Mouse (Mus musculus) midbrain, embryonic 14.5 days (tissue): ENCODE data around the gene Abcc4. TPM values are rescaled to one million over a fixed set of nuclear protein-coding genes. Genes with fewer than 3 reads are reported as not detected.

ENCODE experiments used
- ATAC-seq: fragments of 200-750 bp; cut with Nextera tagmentation; 2 replicates; pipeline ENCODE4 v1.8.0; 2017; ENCODE audit warnings: moderate number of reproducible peaks, moderate library complexity; ENCODE audit not compliant: low FRiP score, low TSS enrichment
- DNase-seq: peaks from one replicate; pipeline ENCODE4 v3.0.0-alpha.2; 2015
- H3K27ac ChIP-seq: fragments of 300-500 bp; sonication (generic); replicated peaks from 2 replicates; pipeline ENCODE4 v1.5.1; 2014; ENCODE audit warnings: mild to moderate bottlenecking, low read depth, low read length, moderate library complexity
- H3K27me3 ChIP-seq: fragments of 300-500 bp; sonication (generic); 2 replicates; pipeline ENCODE4 v1.6.1; 2014; ENCODE audit warnings: low read length, control low read depth, mixed read lengths; ENCODE audit not compliant: control insufficient read depth, insufficient read depth
- H3K36me3 ChIP-seq: fragments of 300-500 bp; sonication (generic); 2 replicates; pipeline ENCODE4 v1.6.1; 2014; ENCODE audit warnings: low read length, control low read depth; ENCODE audit not compliant: control insufficient read depth, insufficient read depth
- H3K4me1 ChIP-seq: fragments of 300-500 bp; sonication (generic); 2 replicates; pipeline ENCODE4 v1.6.1; 2014; ENCODE audit warnings: mild to moderate bottlenecking, antibody characterized with exemption, low read length, control low read depth; ENCODE audit not compliant: control insufficient read depth, insufficient read depth
- H3K4me2 ChIP-seq: fragments of 300-500 bp; sonication (generic); 2 replicates; pipeline ENCODE4 v1.6.1; 2014; ENCODE audit warnings: mild to moderate bottlenecking, low read length, moderate library complexity
- H3K4me3 ChIP-seq: fragments of 300-500 bp; sonication (generic); replicated peaks from 2 replicates; pipeline ENCODE4 v1.5.1; 2014; ENCODE audit warnings: low read depth, low read length
- H3K9ac ChIP-seq: fragments of 300-500 bp; sonication (generic); replicated peaks from 2 replicates; pipeline ENCODE4 v1.6.1; 2014; ENCODE audit warnings: mild to moderate bottlenecking, low read length, moderate library complexity
- H3K9me3 ChIP-seq: fragments of 300-500 bp; sonication (generic); 2 replicates; pipeline ENCODE4 v1.6.1; 2016; ENCODE audit warnings: low read length, control low read depth, mixed read lengths; ENCODE audit not compliant: control insufficient read depth
- WGBS: fragments of 180-500 bp; shearing (Covaris S2); extraction: QIAGEN DNeasy Blood & Tissue Kit; methylation state at CpG from one replicate; pipeline ENCODE4 v1.1.7; 2014; 5-methylcytosine and 5-hydroxymethylcytosine counted together
- polyA plus RNA-seq: library from polyadenylated mRNA; unstranded; fragments of >200 nt; fragmentation: Nextera tagmentation; extraction: Ambion mirVana; gene quantifications from 2 replicates; pipeline ENCODE4 v1.2.1, GENCODE M21; 2014

The Abcc4 gene
- polyA plus RNA-seq, 1 experiment from 2014 or later = 2.1 TPM

GRCm38 (mm10) chr14:118735114-118735513 is 29.1 kb upstream of the Abcc4 start:
- DNase-seq (peak; percentile 78), ATAC-seq (peak; percentile 72)
- Histone ChIP-seq H3K4me3 (no peak overlapping the region), H3K9me3 (peaks cover 2% of the 10 kb centered on the region; the same call in 1 of the 2 replicates), H3K27ac (no peak overlapping the region; the same call in 1 of the 2 replicates), H3K27me3 (no peaks in the 10 kb centered on the region), H3K9ac (no peak overlapping the region), H3K4me2 (no peak overlapping the region), H3K36me3 (no peaks in the 10 kb centered on the region), H3K4me1 (peaks cover 7% of the 10 kb centered on the region)
- WGBS = 8% methylated on average over 2 of the region's 2 CpGs

GRCm38 (mm10) chr14:118733146-118733545 is 27.1 kb upstream of the Abcc4 start:
- no peak overlapping the region for H3K4me2 ChIP-seq
- no peak for ATAC-seq
- H3K27me3 ChIP-seq = no peaks in the 10 kb centered on the region
- H3K36me3 ChIP-seq = no peaks in the 10 kb centered on the region
- no peak for DNase-seq
- WGBS = 90% methylated on average over 5 of the region's 5 CpGs
- H3K4me3 ChIP-seq = no peak overlapping the region
- H3K9me3 ChIP-seq = no peaks in the 10 kb centered on the region
- H3K4me1 ChIP-seq = peaks cover 7% of the 10 kb centered on the region
- H3K27ac ChIP-seq = no peak overlapping the region
- no peak overlapping the region for H3K9ac ChIP-seq

GRCm38 (mm10) chr14:118730631-118731030 is 24.6 kb upstream of the Abcc4 start:
- Histone ChIP-seq H3K4me3 (no peak overlapping the region), H3K4me1 (peaks cover 7% of the 10 kb centered on the region), H3K27ac (no peak overlapping the region), H3K9me3 (no peaks in the 10 kb centered on the region), H3K4me2 (no peak overlapping the region), H3K36me3 (no peaks in the 10 kb centered on the region), H3K9ac (no peak overlapping the region), H3K27me3 (no peaks in the 10 kb centered on the region)
- DNase-seq = no peak
- 92% methylated on average over 5 of the region's 5 CpGs for WGBS
- ATAC-seq = no peak

- no peaks in the 10 kb centered on the region for H3K36me3 ChIP-seq
- H3K9me3 ChIP-seq = no peaks in the 10 kb centered on the region
- H3K4me3 ChIP-seq = no peak overlapping the region
- H3K27ac ChIP-seq = no peak overlapping the region
- H3K27me3 ChIP-seq = no peaks in the 10 kb centered on the region
- no peak overlapping the region for H3K9ac ChIP-seq
- DNase-seq (no peak), ATAC-seq (no peak)
- H3K4me2 ChIP-seq = no peak overlapping the region
- no peaks in the 10 kb centered on the region for H3K4me1 ChIP-seq
- 92% methylated on average over 5 of the region's 5 CpGs for WGBS
These were observed 19.4 kb upstream of the Abcc4 start for GRCm38 (mm10) chr14:118725467-118725866.

GRCm38 (mm10) chr14:118723920-118724693 is 18.1 kb upstream of the Abcc4 start:
- Histone ChIP-seq H3K27ac (no peak overlapping the region), H3K9ac (no peak overlapping the region), H3K4me1 (peaks cover 3% of the 10 kb centered on the region; the same call in 1 of the 2 replicates), H3K27me3 (no peaks in the 10 kb centered on the region), H3K4me3 (no peak overlapping the region), H3K9me3 (no peaks in the 10 kb centered on the region), H3K4me2 (no peak overlapping the region), H3K36me3 (no peaks in the 10 kb centered on the region)
- ATAC-seq = no peak
- DNase-seq = no peak
- whole genome bisulfite sequencing = 94% methylated on average over 11 of the region's 11 CpGs

GRCm38 (mm10) chr14:118719566-118720174 is 13.7 kb upstream of the Abcc4 start:
- Histone ChIP-seq H3K9me3 (no peaks in the 10 kb centered on the region), H3K4me1 (peaks cover 3% of the 10 kb centered on the region; the same call in 1 of the 2 replicates), H3K4me2 (no peak overlapping the region), H3K36me3 (no peaks in the 10 kb centered on the region), H3K9ac (no peak overlapping the region), H3K27ac (no peak overlapping the region), H3K4me3 (no peak overlapping the region), H3K27me3 (no peaks in the 10 kb centered on the region)
- DNase-seq (peak; percentile 14), ATAC-seq (no peak)
- 48% methylated on average over 10 of the region's 10 CpGs for WGBS

- Histone ChIP-seq H3K27ac (no peak overlapping the region), H3K36me3 (no peaks in the 10 kb centered on the region), H3K27me3 (no peaks in the 10 kb centered on the region), H3K4me2 (no peak overlapping the region), H3K9ac (no peak overlapping the region), H3K4me1 (peaks cover 8% of the 10 kb centered on the region), H3K9me3 (no peaks in the 10 kb centered on the region), H3K4me3 (no peak overlapping the region)
- DNase-seq = no peak
- WGBS = 83% methylated on average over 7 of the region's 7 CpGs
- ATAC-seq = no peak
These were observed 12.6 kb upstream of the Abcc4 start for GRCm38 (mm10) chr14:118718576-118718975.

- H3K27ac ChIP-seq = no peak overlapping the region
- H3K27me3 ChIP-seq = no peaks in the 10 kb centered on the region
- no peaks in the 10 kb centered on the region for H3K36me3 ChIP-seq
- no peak overlapping the region for H3K4me2 ChIP-seq
- no peak overlapping the region for H3K4me3 ChIP-seq
- peaks cover 14% of the 10 kb centered on the region for H3K4me1 ChIP-seq
- ATAC-seq (no peak), DNase-seq (no peak)
- H3K9ac ChIP-seq = no peak overlapping the region
- WGBS = 92% methylated on average over 16 of the region's 16 CpGs
- no peaks in the 10 kb centered on the region for H3K9me3 ChIP-seq
These were observed 10.6 kb upstream of the Abcc4 start for GRCm38 (mm10) chr14:118716372-118717312.
